Mouse (Mus musculus) thymus, adult 2 months (tissue): Measurements from ENCODE around the gene Sgsm3. TPM values are rescaled to one million over a fixed set of nuclear protein-coding genes. Genes with fewer than 3 reads are reported as not detected.

ENCODE experiments used
- DNase-seq: peaks from one replicate; pipeline ENCODE4 v3.0.0; 2021
- H3K27ac ChIP-seq: fragments of 200-500 bp; 2 replicates; pipeline ENCODE4 v1.5.1; 2012; ENCODE audit warnings: low read length, control low read depth; ENCODE audit not compliant: control insufficient read depth, insufficient read depth
- H3K27me3 ChIP-seq: fragments of 200-500 bp; 2 replicates; pipeline ENCODE4 v1.6.1; 2012; ENCODE audit warnings: mild to moderate bottlenecking, low read length, moderate library complexity, mixed read lengths; ENCODE audit not compliant: control insufficient read depth, insufficient read depth
- H3K36me3 ChIP-seq: fragments of 200-500 bp; 2 replicates; pipeline ENCODE4 v1.6.1; 2012; ENCODE audit warnings: mild to moderate bottlenecking, low read length, moderate library complexity; ENCODE audit not compliant: control insufficient read depth, insufficient read depth
- H3K4me1 ChIP-seq: fragments of 200-500 bp; replicated peaks from 2 replicates; pipeline ENCODE4 v1.6.1; 2012; ENCODE audit warnings: low read length; ENCODE audit not compliant: control insufficient read depth, insufficient read depth
- H3K4me3 ChIP-seq: fragments of 200-500 bp; 2 replicates; pipeline ENCODE4 v1.5.1; 2012; ENCODE audit warnings: mild to moderate bottlenecking, low read length, control low read depth, moderate library complexity; ENCODE audit not compliant: control insufficient read depth, insufficient read depth
- CTCF ChIP-seq: fragments of 200-500 bp; IDR thresholded peaks from 2 replicates; pipeline ENCODE4 v1.5.1; 2012; ENCODE audit warnings: mild to moderate bottlenecking, control low read depth, low read length, moderate library complexity, borderline replicate concordance; ENCODE audit not compliant: control insufficient read depth, poor library complexity, insufficient read depth; ENCODE audit errors: extremely low read depth
- POLR2A ChIP-seq: fragments of 200-500 bp; IDR thresholded peaks from 2 replicates; pipeline ENCODE4 v1.6.1; 2012; ENCODE audit warnings: mild to moderate bottlenecking, low read length, control low read depth, moderate library complexity; ENCODE audit not compliant: control insufficient read depth, poor library complexity, insufficient read depth; ENCODE audit errors: extremely low read depth
- WGBS: fragments of 180-500 bp; shearing (Covaris S2); methylation state at CpG from one replicate; pipeline ENCODE4 v1.1.7; 2018; 5-methylcytosine and 5-hydroxymethylcytosine counted together
- polyA plus RNA-seq: library from polyadenylated mRNA; depleted of rRNA; stranded (reverse); fragments of >200 nt; gene quantifications from 2 replicates; pipeline ENCODE4 v1.2.3, GENCODE M21; 2012; rRNA removed

The Sgsm3 gene
- polyA plus RNA-seq, 1 experiment, result 18.5 TPM

GRCm38 (mm10) chr15:81052491-81052890, 74.9 kb downstream of the Sgsm3 start:
- WGBS, result 95% methylated on average over 5 of the region's 5 CpGs
- DNase-seq, result no peak
- H3K4me3 ChIP-seq, result no peak overlapping the region
- no peaks in the 10 kb centered on the region for H3K4me1 ChIP-seq
- no peak overlapping the region for H3K27ac ChIP-seq
- H3K36me3 ChIP-seq, result no peaks in the 10 kb centered on the region; the same call in 1 of the 2 replicates
- no peaks in the 10 kb centered on the region for H3K27me3 ChIP-seq
- no peak for TF ChIP-seq POLR2A
- no peak for TF ChIP-seq CTCF

DNA sequence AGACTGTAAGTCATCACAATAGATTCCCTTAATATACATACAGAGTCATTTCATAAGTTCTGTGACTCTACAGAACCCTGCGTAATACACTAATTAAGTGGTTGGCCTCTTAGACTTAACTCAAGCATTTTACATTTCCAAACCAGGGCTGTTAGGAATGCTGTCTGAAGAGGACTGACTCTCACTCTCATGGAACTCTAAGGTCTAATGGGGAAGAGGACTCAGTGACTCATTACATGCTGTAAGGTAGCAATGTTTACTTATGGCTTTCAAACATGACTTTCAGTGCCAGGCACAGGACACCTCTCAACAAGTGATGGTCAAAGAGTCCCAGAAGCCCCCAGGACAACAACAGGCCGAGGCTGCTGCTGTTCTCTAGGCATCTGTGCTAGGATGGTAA, 77.9 kb downstream of the Sgsm3 start:
- Histone ChIP-seq H3K27me3 (no peaks in the 10 kb centered on the region), H3K36me3 (no peaks in the 10 kb centered on the region; the same call in 1 of the 2 replicates), H3K27ac (no peak overlapping the region), H3K4me1 (no peaks in the 10 kb centered on the region), H3K4me3 (no peak overlapping the region)
- WGBS, result 97% methylated on average over 2 of the region's 2 CpGs
- TF ChIP-seq CTCF (no peak), POLR2A (no peak)
- no peak for DNase-seq

- DNase-seq, result no peak
- TF ChIP-seq POLR2A (no peak), CTCF (no peak)
- 86% methylated on average over 5 of the region's 5 CpGs for WGBS
- Histone ChIP-seq H3K27me3 (no peaks in the 10 kb centered on the region), H3K4me3 (no peak overlapping the region), H3K27ac (no peak overlapping the region), H3K36me3 (no peaks in the 10 kb centered on the region; the same call in 1 of the 2 replicates), H3K4me1 (no peaks in the 10 kb centered on the region)
Observed at GRCm38 (mm10) chr15:81057736-81058135, 80.2 kb downstream of the Sgsm3 start.

DNA sequence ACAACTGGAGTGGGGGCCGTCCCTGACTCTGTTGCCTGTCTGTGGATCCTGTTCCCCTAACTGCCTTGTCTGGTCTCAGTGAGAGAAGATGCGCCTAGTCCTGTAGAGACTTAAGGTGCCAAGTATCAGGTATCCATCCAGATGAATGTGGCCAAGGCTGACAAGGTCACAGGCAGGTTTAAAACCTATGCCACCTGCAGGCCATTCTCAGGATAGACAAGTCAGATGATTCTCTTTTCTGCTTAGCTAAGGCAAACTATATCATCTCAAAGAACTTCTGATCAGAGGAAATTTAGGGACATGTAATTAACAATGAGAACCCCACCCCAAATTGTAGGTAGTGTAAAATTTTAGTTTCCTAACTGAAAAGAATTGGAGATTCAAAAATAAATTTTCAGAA, 83.4 kb downstream of the Sgsm3 start:
- Histone ChIP-seq H3K27me3 (no peaks in the 10 kb centered on the region), H3K27ac (no peak overlapping the region), H3K4me3 (no peak overlapping the region), H3K36me3 (no peaks in the 10 kb centered on the region; the same call in 1 of the 2 replicates), H3K4me1 (no peaks in the 10 kb centered on the region)
- WGBS, result 94% methylated on average over 2 of the region's 2 CpGs
- no peak for DNase-seq
- no peak for TF ChIP-seq POLR2A
- no peak for TF ChIP-seq CTCF

Other genes with a start within 250 kb of the Sgsm3 start
- 93.3 and 105 TPM in 2 replicates for gene Adsl, start 29.3 kb upstream of the Sgsm3 start, polyA plus RNA-seq
- 114 and 127 TPM in 2 replicates for gene Mrtfa, start 213.0 kb downstream of the Sgsm3 start, polyA plus RNA-seq